Mouse (Mus musculus) limb, embryonic 11.5 days (tissue): ENCODE measurements around the gene Zbtb5. TPM values are rescaled to one million over a fixed set of nuclear protein-coding genes. Genes with fewer than 3 reads are reported as not detected.
"Not testable (repeated sequence)": the region's sequence is repeated elsewhere in the genome, so short reads cannot be mapped to it uniquely, and the experiment has no call there.

Source experiments
- ATAC-seq: fragments of 200-750 bp; cut with Nextera tagmentation; 2 replicates; pipeline ENCODE4 v1.8.0; 2017; ENCODE audit warnings: low read depth; ENCODE audit not compliant: insufficient number of reproducible peaks, low FRiP score, low TSS enrichment
- DNase-seq: peaks from one replicate; pipeline ENCODE4 v3.0.0-alpha.2; 2015; ENCODE audit warnings: low spot score
- H3K27ac ChIP-seq: fragments of 300-500 bp; sonication (generic); replicated peaks from 2 replicates; pipeline ENCODE4 v1.5.1; 2014; ENCODE audit warnings: low read depth, mild to moderate bottlenecking, low read length
- H3K27me3 ChIP-seq: fragments of 300-500 bp; sonication (generic); 2 replicates; pipeline ENCODE4 v1.6.1; 2014; ENCODE audit warnings: mild to moderate bottlenecking, low read length, mixed read lengths; ENCODE audit not compliant: control insufficient read depth, insufficient read depth
- H3K36me3 ChIP-seq: fragments of 300-500 bp; sonication (generic); 2 replicates; pipeline ENCODE4 v1.6.1; 2014; ENCODE audit warnings: mild to moderate bottlenecking, low read length, moderate library complexity, mixed read lengths; ENCODE audit not compliant: control insufficient read depth, insufficient read depth
- H3K4me1 ChIP-seq: fragments of 300-500 bp; sonication (generic); 2 replicates; pipeline ENCODE4 v1.6.1; 2014; ENCODE audit warnings: low read length, mixed read lengths; ENCODE audit not compliant: control insufficient read depth, insufficient read depth
- H3K4me2 ChIP-seq: fragments of 300-500 bp; sonication (generic); 2 replicates; pipeline ENCODE4 v1.6.1; 2014; ENCODE audit warnings: low read depth, mild to moderate bottlenecking, moderate library complexity; ENCODE audit not compliant: severe bottlenecking
- H3K4me3 ChIP-seq: fragments of 300-500 bp; sonication (generic); 2 replicates; pipeline ENCODE4 v1.5.1; 2014; ENCODE audit warnings: low read depth, low read length
- H3K9ac ChIP-seq: fragments of 300-500 bp; sonication (generic); 2 replicates; pipeline ENCODE4 v1.6.1; 2014; ENCODE audit warnings: mild to moderate bottlenecking, low read length
- H3K9me3 ChIP-seq: fragments of 300-500 bp; sonication (generic); 2 replicates; pipeline ENCODE4 v1.6.1; 2016; ENCODE audit warnings: low read length; ENCODE audit not compliant: control insufficient read depth
- WGBS: fragments of 180-500 bp; shearing (Covaris S2); extraction: QIAGEN DNeasy Blood & Tissue Kit; methylation state at CpG from one replicate; pipeline ENCODE4 v1.1.7; 2014; 5-methylcytosine and 5-hydroxymethylcytosine counted together
- polyA plus RNA-seq: library from polyadenylated mRNA; unstranded; fragments of >200 nt; fragmentation: Nextera tagmentation; extraction: Ambion mirVana; gene quantifications from 2 replicates; pipeline ENCODE4 v1.2.1, GENCODE M21; 2014

Zbtb5 gene
- polyA plus RNA-seq, 1 experiment from 2014 or later, result 41.1 TPM

DNA sequence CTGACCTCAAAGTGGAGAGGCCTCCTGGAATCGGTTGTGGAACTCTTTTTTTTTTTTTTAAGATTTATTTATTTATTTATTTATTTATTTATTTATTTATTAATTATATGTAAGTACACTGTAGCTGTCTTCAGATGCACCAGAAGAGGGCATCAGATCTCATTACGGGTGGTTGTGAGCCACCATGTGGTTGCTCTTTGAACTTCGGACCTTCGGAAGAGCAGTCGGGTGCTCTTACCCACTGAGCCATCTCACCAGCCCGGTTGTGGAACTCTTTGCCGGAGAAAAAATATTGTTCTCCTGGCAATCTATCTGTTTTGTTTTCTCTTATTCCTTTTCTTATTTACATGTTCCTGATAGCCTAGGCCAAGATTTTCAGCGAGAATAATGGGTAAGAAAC, 26.7 kb upstream of the Zbtb5 start:
- not testable (repeated sequence) for H3K9me3 ChIP-seq, H3K27ac ChIP-seq, H3K4me2 ChIP-seq, H3K9ac ChIP-seq, ATAC-seq, H3K4me1 ChIP-seq, H3K4me3 ChIP-seq, H3K27me3 ChIP-seq, H3K36me3 ChIP-seq, DNase-seq
- 64% methylated on average over 8 of the region's 8 CpGs for WGBS

DNA sequence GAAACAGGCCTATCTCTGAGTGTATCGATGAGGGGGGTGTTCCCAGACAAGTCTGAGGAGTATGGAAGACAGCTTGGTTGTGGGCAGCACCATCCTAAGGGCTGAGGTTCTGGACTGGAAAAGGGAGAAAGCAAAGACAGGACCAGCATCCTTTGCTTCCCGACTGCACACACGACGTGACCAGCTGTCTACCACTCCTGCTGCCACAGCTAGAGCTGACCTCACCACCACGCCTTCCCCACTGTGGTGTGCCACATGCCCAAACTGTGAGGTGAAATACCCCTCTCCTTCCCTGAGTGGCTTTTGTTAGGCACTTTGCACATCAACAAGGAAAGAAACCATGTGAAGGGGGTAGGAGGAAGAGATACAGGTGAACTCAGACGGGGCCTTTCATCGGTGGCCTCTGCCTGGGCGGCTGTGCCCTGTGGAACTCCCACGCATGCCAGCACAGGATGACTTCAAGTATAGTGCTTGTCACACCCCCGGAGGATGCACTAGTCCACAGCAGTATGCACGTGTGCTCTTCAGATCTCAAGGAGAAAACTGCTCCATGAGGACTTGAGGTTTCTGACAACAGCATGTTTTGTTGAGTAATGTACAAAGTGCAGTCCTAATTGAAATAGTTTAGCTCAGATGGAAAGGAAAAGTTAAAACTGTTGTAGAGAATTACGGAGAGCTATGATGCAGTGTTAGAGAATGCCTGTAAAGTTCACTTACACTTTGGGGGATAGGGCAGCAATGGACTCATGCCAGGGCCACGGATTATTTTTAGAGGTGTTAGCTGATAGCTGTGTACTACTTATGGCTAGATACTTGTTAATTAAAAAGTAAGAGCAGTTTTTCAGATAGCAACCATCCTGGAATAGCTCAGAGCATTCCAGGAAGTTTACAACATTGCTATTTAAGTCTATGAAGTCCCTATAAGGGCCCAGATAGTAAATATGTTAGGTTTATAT, 25.5 kb upstream of the Zbtb5 start:
- no peaks in the 10 kb centered on the region for H3K27me3 ChIP-seq
- ATAC-seq (no peak), DNase-seq (no peak)
- no peak overlapping the region for H3K4me2 ChIP-seq
- H3K4me1 ChIP-seq, result no peaks in the 10 kb centered on the region
- H3K27ac ChIP-seq, result no peak overlapping the region
- H3K4me3 ChIP-seq, result no peak overlapping the region
- WGBS, result 90% methylated on average over 13 of the region's 13 CpGs
- H3K9ac ChIP-seq, result no peak overlapping the region
- peaks cover 7% of the 10 kb centered on the region for H3K36me3 ChIP-seq
- H3K9me3 ChIP-seq, result no peaks in the 10 kb centered on the region

DNA sequence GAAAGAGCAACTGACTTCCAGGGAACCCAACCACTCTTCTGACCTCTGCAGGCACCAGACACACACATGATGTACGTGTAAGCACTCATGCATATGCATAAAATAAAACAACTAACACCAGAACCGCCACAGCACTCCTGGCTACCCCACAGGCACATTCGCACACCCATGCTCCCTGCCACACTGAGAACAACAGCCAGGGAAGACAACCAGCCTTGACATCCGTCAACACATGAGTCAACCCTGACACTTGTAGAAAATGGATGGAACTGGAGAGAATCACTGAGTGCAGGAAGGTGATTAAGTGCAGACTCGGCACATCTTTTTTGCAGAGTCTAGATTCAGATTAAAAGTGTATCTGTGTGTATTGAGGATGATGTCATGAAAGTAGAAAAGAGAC, 24.4 kb upstream of the Zbtb5 start:
- no peaks in the 10 kb centered on the region for H3K9me3 ChIP-seq
- peaks cover 7% of the 10 kb centered on the region for H3K36me3 ChIP-seq
- no peak overlapping the region for H3K9ac ChIP-seq
- ATAC-seq, result no peak
- H3K4me2 ChIP-seq, result no peak overlapping the region
- no peak for DNase-seq
- 88% methylated on average over 5 of the region's 5 CpGs for WGBS
- H3K4me1 ChIP-seq, result no peaks in the 10 kb centered on the region
- no peaks in the 10 kb centered on the region for H3K27me3 ChIP-seq
- H3K27ac ChIP-seq, result no peak overlapping the region
- H3K4me3 ChIP-seq, result no peak overlapping the region

- Histone ChIP-seq H3K4me1 (no peaks in the 10 kb centered on the region), H3K27me3 (no peaks in the 10 kb centered on the region), H3K27ac (no peak overlapping the region), H3K4me2 (no peak overlapping the region), H3K9ac (no peak overlapping the region), H3K9me3 (no peaks in the 10 kb centered on the region), H3K4me3 (no peak overlapping the region), H3K36me3 (peaks cover 7% of the 10 kb centered on the region)
- DNase-seq (no peak), ATAC-seq (no peak)
- WGBS, result 94% methylated on average over 10 of the region's 10 CpGs
Observed at GRCm38 (mm10) chr4:45036048-45036447, 23.8 kb upstream of the Zbtb5 start.

- 61% methylated on average over 16 of the region's 16 CpGs for WGBS
- H3K27me3 ChIP-seq, result no peaks in the 10 kb centered on the region
- no peak overlapping the region for H3K4me2 ChIP-seq
- no peaks in the 10 kb centered on the region for H3K9me3 ChIP-seq
- no peak overlapping the region for H3K4me3 ChIP-seq
- H3K9ac ChIP-seq, result no peak overlapping the region
- no peak overlapping the region for H3K27ac ChIP-seq
- DNase-seq (no peak), ATAC-seq (no peak)
- H3K4me1 ChIP-seq, result no peaks in the 10 kb centered on the region
- peaks cover 9% of the 10 kb centered on the region for H3K36me3 ChIP-seq
Observed at GRCm38 (mm10) chr4:45034693-45035628, 22.7 kb upstream of the Zbtb5 start.

DNA sequence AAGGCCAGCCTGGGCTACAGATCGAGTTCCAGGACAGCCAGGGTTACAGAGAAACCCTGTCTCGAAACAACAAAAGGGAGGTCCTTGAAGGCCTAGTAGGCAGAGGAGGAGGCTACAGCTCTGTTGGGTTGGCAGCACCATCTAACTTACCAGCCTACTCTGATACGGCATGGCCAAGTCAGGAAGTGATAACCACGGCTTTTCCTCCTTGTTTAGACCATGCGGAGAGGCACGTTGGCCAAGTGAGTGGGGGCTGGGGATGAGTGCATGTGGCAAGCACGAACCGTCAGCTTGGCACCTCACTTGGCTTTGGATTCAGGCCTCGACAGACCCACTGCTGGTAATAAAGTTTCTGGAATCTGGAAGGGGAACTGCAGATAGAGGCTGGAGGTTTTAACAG, 20.4 kb upstream of the Zbtb5 start:
- 93% methylated on average over 9 of the region's 9 CpGs for WGBS

DNA sequence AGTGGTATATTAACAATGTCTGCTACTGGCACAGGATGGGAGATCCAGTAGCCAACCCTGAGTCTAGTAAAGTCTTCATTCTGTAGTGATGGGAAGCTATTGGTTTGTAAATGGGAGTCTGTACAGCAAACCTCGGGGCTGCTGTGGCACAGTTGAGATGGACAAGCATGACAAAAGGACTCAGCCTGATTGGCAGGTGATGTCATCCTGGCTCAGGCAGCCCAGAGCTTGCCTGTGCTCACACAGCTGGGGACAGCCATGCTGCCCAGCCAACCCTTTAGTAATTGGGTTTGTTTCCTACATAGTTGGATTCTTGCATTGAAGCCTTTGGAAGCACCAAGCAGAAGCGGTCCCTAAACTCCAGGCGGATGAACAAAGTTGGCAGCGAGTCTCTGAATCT, 14.2 kb upstream of the Zbtb5 start:
- Histone ChIP-seq H3K27ac (no peak overlapping the region), H3K36me3 (peaks cover 2% of the 10 kb centered on the region; the same call in 1 of the 2 replicates), H3K4me1 (no peaks in the 10 kb centered on the region), H3K4me3 (no peak overlapping the region), H3K27me3 (no peaks in the 10 kb centered on the region), H3K9me3 (no peaks in the 10 kb centered on the region), H3K9ac (no peak overlapping the region), H3K4me2 (no peak overlapping the region)
- 96% methylated on average over 4 of the region's 4 CpGs for WGBS
- DNase-seq, result no peak
- ATAC-seq, result no peak

More for the DNA sequence above, 20.4 kb upstream of the Zbtb5 start:
- no peak overlapping the region for H3K4me2 ChIP-seq
- no peak overlapping the region for H3K4me3 ChIP-seq
- no peaks in the 10 kb centered on the region for H3K27me3 ChIP-seq
- H3K27ac ChIP-seq, result no peak overlapping the region
- no peaks in the 10 kb centered on the region for H3K9me3 ChIP-seq
- no peak for ATAC-seq
- no peak for DNase-seq
- no peaks in the 10 kb centered on the region for H3K4me1 ChIP-seq
- H3K36me3 ChIP-seq, result peaks cover 9% of the 10 kb centered on the region
- H3K9ac ChIP-seq, result no peak overlapping the region

DNA sequence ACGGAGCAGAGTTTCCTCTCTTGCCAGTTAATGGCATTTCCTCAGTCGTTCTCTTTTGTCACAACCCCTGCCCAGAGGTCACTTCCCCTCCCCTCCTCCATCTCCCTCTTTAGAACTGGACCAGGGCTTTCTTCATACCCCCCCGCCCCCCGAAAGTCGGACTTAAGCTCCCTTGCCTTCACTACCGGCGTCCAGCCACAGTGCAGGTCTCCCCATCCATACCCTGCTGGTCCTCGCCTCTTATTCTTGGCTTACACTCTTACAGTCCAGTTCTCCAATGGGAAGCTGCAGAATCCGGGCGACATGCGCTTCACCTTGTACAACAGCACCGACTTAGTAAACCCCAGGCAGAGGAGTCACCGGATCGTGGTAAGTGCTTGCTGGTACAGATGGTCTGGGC, 6.8 kb upstream of the Zbtb5 start:
- Histone ChIP-seq H3K27ac (no peak overlapping the region), H3K36me3 (no peaks in the 10 kb centered on the region), H3K9ac (peak overlapping the region; percentile 44), H3K4me2 (peak overlapping the region; percentile 94), H3K4me1 (peaks cover 5% of the 10 kb centered on the region; the same call in 1 of the 2 replicates), H3K4me3 (peak overlapping the region; percentile 58), H3K27me3 (no peaks in the 10 kb centered on the region), H3K9me3 (no peaks in the 10 kb centered on the region)
- 3% methylated on average over 14 of the region's 14 CpGs for WGBS
- peak; percentile 27 for DNase-seq
- ATAC-seq, result no peak
